Mouse (Mus musculus) brain, embryonic 14.5 days (tissue): ENCODE data around the gene Gm12184.

ENCODE experiments used
- CTCF ChIP-seq: fragments of 200-500 bp; IDR thresholded peaks from 2 replicates; pipeline ENCODE4 v1.5.1; 2012; ENCODE audit warnings: inconsistent platforms, mild to moderate bottlenecking, moderate library complexity, borderline replicate concordance; ENCODE audit not compliant: insufficient read depth, insufficient read length; ENCODE audit errors: extremely low read depth
- POLR2A ChIP-seq: fragments of 200-500 bp; IDR thresholded peaks from 2 replicates; pipeline ENCODE4 v1.6.1; 2012; ENCODE audit warnings: mild to moderate bottlenecking, inconsistent platforms, borderline replicate concordance; ENCODE audit not compliant: poor library complexity, insufficient read depth, insufficient read length, severe bottlenecking; ENCODE audit errors: extremely low read depth

GRCm38 (mm10) chr11:48782243-48782642 is 44.2 kb downstream of the Gm12184 start:
- no peak for TF ChIP-seq POLR2A
- TF ChIP-seq CTCF, result no peak
